ENCODE assay signal across 8 mouse cellular contexts in genomic region chr16:16897056-16897584, GRCm38 (mm10). TPM values are rescaled to one million over a fixed set of nuclear protein-coding genes. Genes with fewer than 3 reads are reported as not detected.
DNase-seq lines count a peak whose midpoint lies in the region; ATAC-seq and TF ChIP-seq lines count a peak whose summit lies in the region.

No protein-coding gene starts in this region.

- no peak for DNase-seq in gastrocnemius, adult 2 months
- no peak for DNase-seq in gastrocnemius, adult 8-10 months (ENCODE audit: low spot score in 2 of 2)
- DNase-seq in CH12.LX (ENCODE audit: extremely low read depth) = no peak
- peak; percentile 13 for DNase-seq in yolk sac, embryonic 10.5 days (ENCODE audit: low spot score)
- DNase-seq in B cell, adult 2 months = no peak
- no peak for DNase-seq in thymus, postnatal 4 days

- H3K4me2 ChIP-seq in CH12.LX (ENCODE audit: insufficient read depth, low read depth, poor library complexity, severe bottlenecking) = peak overlapping the region; percentile 53
- H3K4me2 ChIP-seq in forebrain, embryonic 12.5 days = peak overlapping the region; percentile 84
- H3K4me2 ChIP-seq in liver, embryonic 12.5 days = peak overlapping the region; percentile 83

- in situ Hi-C loops in CH12.LX (cut with MboI; ENCODE audit: low pct_ligation_motif_present, low pct_unique_long_range_greater_than_20kb, low sequenced_read_pairs) = loop anchor here (5.0 kb wide), 1 partner anchor 35 kb away; the partner anchor contains the start of gene Igll1

- no peaks in the 10 kb centered on the region for H3K27me3 ChIP-seq in CH12.LX (replicated peaks)
- no peaks in the 10 kb centered on the region for H3K27me3 ChIP-seq in forebrain, embryonic 12.5 days
- no peaks in the 10 kb centered on the region for H3K27me3 ChIP-seq in liver, embryonic 12.5 days (replicated peaks)

- no peak for TF ChIP-seq POLR2A in CH12.LX (IDR thresholded peaks at IDR 0.05; ENCODE audit: low read depth, low read length)

- no peaks in the 10 kb centered on the region for H3K9me3 ChIP-seq in CH12.LX (replicated peaks; ENCODE audit: low read length)
- no peaks in the 10 kb centered on the region for H3K9me3 ChIP-seq in forebrain, embryonic 12.5 days
- H3K9me3 ChIP-seq in liver, embryonic 12.5 days (replicated peaks) = no peaks in the 10 kb centered on the region

- peak overlapping the region; percentile 88 for H3K4me3 ChIP-seq in gastrocnemius, adult 2 months
- H3K4me3 ChIP-seq in CH12.LX (replicated peaks in 1 of 3; ENCODE audit: low read depth in 2 of 3, low read length in 2 of 3, poor library complexity in 1 of 3) = peak overlapping the region; percentile 67 to 86 (median 69)
- peak overlapping the region; percentile 59 for H3K4me3 ChIP-seq in forebrain, embryonic 12.5 days (replicated peaks)
- H3K4me3 ChIP-seq in liver, embryonic 12.5 days = peak overlapping the region; percentile 64

- no peak for TF ChIP-seq EP300 in CH12.LX (IDR thresholded peaks at IDR 0.05; ENCODE audit: low read length)

- peak overlapping the region; percentile 85 for H3K27ac ChIP-seq in gastrocnemius, adult 2 months
- peak overlapping the region; percentile 0; the same call in 1 of the 2 replicates for H3K27ac ChIP-seq in CH12.LX (ENCODE audit: insufficient read depth, low read depth)
- H3K27ac ChIP-seq in forebrain, embryonic 12.5 days = peak overlapping the region; percentile 37; the same call in 1 of the 2 replicates
- peak overlapping the region; percentile 23 for H3K27ac ChIP-seq in liver, embryonic 12.5 days

- dilution Hi-C loops in CH12.LX (cut with MboI; ENCODE audit: extremely low pct_ligation_motif_present, extremely low pct_unique_long_range_greater_than_20kb, low sequenced_read_pairs) = no loop called here

- peak overlapping the region; percentile 60 for H3K9ac ChIP-seq in CH12.LX (ENCODE audit: insufficient read depth, low read depth)
- H3K9ac ChIP-seq in forebrain, embryonic 12.5 days = peak overlapping the region; percentile 72
- peak overlapping the region; percentile 73 for H3K9ac ChIP-seq in liver, embryonic 12.5 days

- H3K4me1 ChIP-seq in CH12.LX (ENCODE audit: control insufficient read depth in 1 of 2, insufficient read depth in 2 of 2) = peaks cover 9 to 50% of the 10 kb centered on the region in 2 experiments
- peaks cover 18% of the 10 kb centered on the region for H3K4me1 ChIP-seq in forebrain, embryonic 12.5 days
- peaks cover 24% of the 10 kb centered on the region for H3K4me1 ChIP-seq in liver, embryonic 12.5 days

- peaks cover 17 to 63% of the 10 kb centered on the region in 2 experiments for H3K36me3 ChIP-seq in CH12.LX (replicated peaks in 1 of 2; ENCODE audit: control insufficient read depth in 1 of 2, insufficient read depth in 1 of 2, low read length in 1 of 2)
- H3K36me3 ChIP-seq in forebrain, embryonic 12.5 days (replicated peaks) = peaks cover 24% of the 10 kb centered on the region
- peaks cover 18% of the 10 kb centered on the region for H3K36me3 ChIP-seq in liver, embryonic 12.5 days

- TF ChIP-seq RAD21 in CH12.LX (IDR thresholded peaks at IDR 0.05; ENCODE audit: low read depth, low read length) = no peak

- no peak for TF ChIP-seq CTCF in gastrocnemius, adult 2 months (IDR thresholded peaks at IDR 0.05)
- no peak for TF ChIP-seq CTCF in CH12.LX (conservative IDR thresholded peaks at IDR 0.05 in 1 of 2, IDR thresholded peaks at IDR 0.05 in 1 of 2; ENCODE audit: low read depth in 2 of 2, low read length in 2 of 2)

- 27% methylated on average over 10 of the region's 10 CpGs for WGBS in forebrain, embryonic 12.5 days
- 21% methylated on average over 10 of the region's 10 CpGs for WGBS in liver, embryonic 12.5 days (ENCODE audit: insufficient replicate concordance)

- intact Hi-C loops in gastrocnemius, adult 2 months (cut with DNase I) = loop anchor here (10.0 kb wide), 1 partner anchor 378 kb away; the partner anchor contains the start of gene Tmem191c

- ATAC-seq in forebrain, embryonic 12.5 days (ENCODE audit: low FRiP score) = no peak; the same call in none of the 2 replicates
- ATAC-seq in liver, embryonic 12.5 days = no peak

- no peaks in the 10 kb centered on the region for H3K79me2 ChIP-seq in CH12.LX (replicated peaks; ENCODE audit: control insufficient read depth, extremely low read depth, insufficient read depth, poor library complexity, severe bottlenecking)

TF ChIP-seq in CH12.LX, 34 proteins besides CTCF, POLR2A, EP300 and RAD21:
- TF ChIP-seq MAX (IDR thresholded peaks at IDR 0.05; ENCODE audit: low read length) (0 out of 2 replicates have a peak, but pooled peaks have one; percentile 7), HCFC1 (IDR thresholded peaks at IDR 0.05; ENCODE audit: low read depth, low read length) (no peak)
TF ChIP-seq in CH12.LX: peak in this region for 1.

RNA-seq across cellular contexts. Expression of gene Ppm1f, which starts 0.9 kb away (rescaled TPM):
- total RNA-seq in gastrocnemius, adult 2 months (2021) = 10 to 100 TPM in 1 of 2 experiments, 1 to 10 TPM in 1; 8.6 to 15.3 TPM
- total RNA-seq in gastrocnemius, adult 8-10 months (2022) = 10 to 100 TPM; 10.6 to 15.8 (median 12.7) TPM
- total RNA-seq in CH12.LX (2012; rRNA removed) (37.7 and 48.0 TPM in 2 replicates), CH12.LX (2014; rRNA removed) (43.2 TPM in 2 replicates)
- 47.5 and 51.4 TPM in 2 replicates for polyA plus RNA-seq in CH12.LX (2012; ENCODE audit: insufficient read length, low read depth)
- polyA plus RNA-seq in forebrain, embryonic 12.5 days (2016; fragmentation: Nextera tagmentation; extraction: Ambion mirVana) = 30.6 and 33.3 TPM in 2 replicates
- 13.8 and 14.4 TPM in 2 replicates for polyA plus RNA-seq in liver, embryonic 12.5 days (2016; fragmentation: Nextera tagmentation; extraction: Ambion mirVana)

RNA-seq across cellular contexts. Expression of gene Vpreb1, which starts 26.5 kb away (rescaled TPM):
- under 1 TPM in 1 of 2 experiments, not detected in 1; 0.42 TPM for total RNA-seq in gastrocnemius, adult 2 months (2021)
- not detected for total RNA-seq in gastrocnemius, adult 8-10 months (2022)
- total RNA-seq in CH12.LX (2012; rRNA removed) (0.55 and 1.0 TPM in 2 replicates), CH12.LX (2014; rRNA removed) (not detected in 2 replicates)
- polyA plus RNA-seq in CH12.LX (2012; ENCODE audit: insufficient read length, low read depth) = 0.64 and 0.97 TPM in 2 replicates
- polyA plus RNA-seq in forebrain, embryonic 12.5 days (2016; fragmentation: Nextera tagmentation; extraction: Ambion mirVana) = 2.1 and 2.9 TPM in 2 replicates
- polyA plus RNA-seq in liver, embryonic 12.5 days (2016; fragmentation: Nextera tagmentation; extraction: Ambion mirVana) = 0.80 and 0.83 TPM in 2 replicates

RNA-seq across cellular contexts. Expression of gene Top3b, which starts 26.6 kb away (rescaled TPM):
- 10 to 100 TPM; 19.9 to 22.5 TPM for total RNA-seq in gastrocnemius, adult 2 months (2021)
- total RNA-seq in gastrocnemius, adult 8-10 months (2022) = 10 to 100 TPM; 17.9 to 21.8 (median 19.7) TPM
- total RNA-seq in CH12.LX (2012; rRNA removed) = 61.8 and 64.9 TPM in 2 replicates
- 50.7 and 56.7 TPM in 2 replicates for total RNA-seq in CH12.LX (2014; rRNA removed)
- 76.3 and 88.4 TPM in 2 replicates for polyA plus RNA-seq in CH12.LX (2012; ENCODE audit: insufficient read length, low read depth)
- polyA plus RNA-seq in forebrain, embryonic 12.5 days (2016; fragmentation: Nextera tagmentation; extraction: Ambion mirVana) = 64.3 and 66.5 TPM in 2 replicates
- polyA plus RNA-seq in liver, embryonic 12.5 days (2016; fragmentation: Nextera tagmentation; extraction: Ambion mirVana) = 40.8 and 42.2 TPM in 2 replicates

RNA-seq across cellular contexts. Expression of gene Igll1, which starts 33.3 kb away (rescaled TPM):
- total RNA-seq in gastrocnemius, adult 2 months (2021) = not detected
- total RNA-seq in gastrocnemius, adult 8-10 months (2022) = not detected
- not detected in 2 replicates for total RNA-seq in CH12.LX (2012; rRNA removed)
- not detected in 2 replicates for total RNA-seq in CH12.LX (2014; rRNA removed)
- polyA plus RNA-seq in CH12.LX (2012; ENCODE audit: insufficient read length, low read depth) = not detected in 2 replicates
- 0.23 TPM in 1 of 2 replicates, not detected in the other for polyA plus RNA-seq in forebrain, embryonic 12.5 days (2016; fragmentation: Nextera tagmentation; extraction: Ambion mirVana)
- not detected in 2 replicates for polyA plus RNA-seq in liver, embryonic 12.5 days (2016; fragmentation: Nextera tagmentation; extraction: Ambion mirVana)

Comparison
In these comparisons a context has a peak if more than half of its experiments do, and no peak if none do; other contexts are left out.
1. H3K27ac ChIP-seq: peak in every context shown above with its lines; median percentile 85 in gastrocnemius, adult 2 months; 37 in forebrain, embryonic 12.5 days; 23 in liver, embryonic 12.5 days; 0 in CH12.LX.